Mouse (Mus musculus) stomach, postnatal 0 days (tissue): ENCODE data around the gene Gabpb1.

Source experiments
- CTCF ChIP-seq: IDR thresholded peaks from 2 replicates; pipeline ENCODE4 v1.5.1; 2016; ENCODE audit warnings: antibody characterized with exemption, low read depth, mild to moderate bottlenecking, moderate library complexity
- EP300 ChIP-seq: optimal IDR thresholded peaks from 2 replicates; pipeline ENCODE3; 2016; ENCODE audit warnings: antibody characterized with exemption

- TF ChIP-seq CTCF (no peak), EP300 (no peak)
Observed at GRCm38 (mm10) chr2:126665984-126666383, 10.2 kb downstream of the Gabpb1 start.
